Mouse (Mus musculus): ENCODE results near the gene Slc17a8.
"Not testable (repeated sequence)": the region's sequence is repeated elsewhere in the genome, so short reads cannot be mapped to it uniquely, and the experiment has no call there.

Slc17a8 gene

GRCm38 (mm10) chr10:89621129-89621528, at the start of gene Slc17a8:
Gene Slc17a8 (minus strand): TSS chr10:89621253.
- DNase-seq (ENCODE audit: low spot score), result no peak

DNA sequence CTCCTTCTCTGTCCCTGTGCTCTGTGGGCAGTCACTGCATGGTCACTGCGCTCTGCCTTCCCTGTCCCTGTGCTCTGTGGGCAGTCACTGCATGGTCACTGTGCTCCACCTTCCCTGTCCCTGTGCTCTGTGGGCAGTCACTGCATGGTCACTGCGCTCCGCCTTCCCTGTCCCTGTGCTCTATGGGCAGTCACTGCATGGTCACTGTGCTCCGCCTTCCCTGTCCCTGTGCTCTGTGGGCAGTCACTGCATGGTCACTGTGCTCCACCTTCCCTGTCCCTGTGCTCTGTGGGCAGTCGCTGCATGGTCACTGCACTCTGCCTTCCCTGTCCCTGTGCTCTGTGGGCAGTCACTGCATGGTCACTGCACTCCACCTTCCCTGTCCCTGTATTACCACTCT, 49.3 kb upstream of the Slc17a8 start:
- DNase-seq (ENCODE audit: low spot score), result not testable (repeated sequence)

GRCm38 (mm10) chr10:89667571-89667970, 46.5 kb upstream of the Slc17a8 start:
- DNase-seq (ENCODE audit: low spot score), result no peak

- no peak for DNase-seq (ENCODE audit: low spot score)
These were observed 44.6 kb upstream of the Slc17a8 start for GRCm38 (mm10) chr10:89665679-89666078.

- DNase-seq (ENCODE audit: low spot score), result no peak
These were observed 44.1 kb upstream of the Slc17a8 start for GRCm38 (mm10) chr10:89664977-89665645.

- no peak for DNase-seq (ENCODE audit: low spot score)
These were observed 35.3 kb upstream of the Slc17a8 start for GRCm38 (mm10) chr10:89656366-89656765.

DNA sequence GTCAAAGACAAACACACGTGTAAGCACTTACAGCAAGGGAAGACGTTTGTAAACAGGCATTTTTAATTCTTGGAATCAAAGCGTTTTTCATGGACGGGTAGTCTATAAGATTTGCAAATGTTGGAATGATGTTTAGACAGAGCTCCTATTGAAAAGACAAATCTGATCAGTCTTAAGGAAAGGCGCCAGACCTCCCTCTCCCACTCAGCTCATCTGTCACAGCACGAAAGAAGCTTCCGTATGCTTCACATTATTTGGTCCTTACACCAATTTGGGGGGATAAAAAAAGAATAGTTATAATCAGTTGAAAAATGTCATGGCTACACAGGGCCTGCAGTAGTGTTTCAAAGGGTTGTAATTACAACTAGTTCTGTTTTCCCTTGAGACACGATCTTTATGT, 31.9 kb upstream of the Slc17a8 start:
- DNase-seq (ENCODE audit: low spot score), result no peak

GRCm38 (mm10) chr10:89651691-89652090, 30.6 kb upstream of the Slc17a8 start:
- DNase-seq (ENCODE audit: low spot score), result no peak

GRCm38 (mm10) chr10:89646918-89647317, 25.9 kb upstream of the Slc17a8 start:
- no peak for DNase-seq (ENCODE audit: low spot score)

GRCm38 (mm10) chr10:89637001-89637400, 15.9 kb upstream of the Slc17a8 start:
- no peak for DNase-seq (ENCODE audit: low spot score)

GRCm38 (mm10) chr10:89635018-89635417, 14.0 kb upstream of the Slc17a8 start:
- DNase-seq (ENCODE audit: low spot score), result no peak

GRCm38 (mm10) chr10:89633736-89634426, 12.8 kb upstream of the Slc17a8 start:
- DNase-seq (ENCODE audit: low spot score), result no peak

DNA sequence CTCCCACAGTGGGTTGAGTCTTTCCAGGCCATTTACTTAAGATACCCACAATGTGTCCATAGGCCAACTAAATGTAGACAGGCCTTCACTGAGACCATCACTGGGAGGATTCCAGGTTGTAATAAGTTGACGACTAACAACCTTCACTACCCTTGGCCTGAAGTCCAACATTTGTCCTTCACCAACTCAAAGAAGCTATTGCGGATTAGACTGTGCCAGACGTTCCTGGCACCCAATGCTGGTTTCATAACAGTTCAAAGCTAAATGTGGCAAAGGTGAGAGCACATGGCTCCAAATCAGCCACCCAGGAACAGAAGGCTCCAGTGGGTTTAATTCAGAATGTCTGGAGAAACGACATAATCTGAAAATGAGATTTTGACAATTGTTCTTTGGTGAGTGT, 12.1 kb upstream of the Slc17a8 start:
- no peak for DNase-seq (ENCODE audit: low spot score)

- DNase-seq (ENCODE audit: low spot score), result no peak
These were observed 10.8 kb upstream of the Slc17a8 start for GRCm38 (mm10) chr10:89631831-89632230.

- no peak for DNase-seq (ENCODE audit: low spot score)
These were observed 9.5 kb upstream of the Slc17a8 start for GRCm38 (mm10) chr10:89630564-89630963.

DNA sequence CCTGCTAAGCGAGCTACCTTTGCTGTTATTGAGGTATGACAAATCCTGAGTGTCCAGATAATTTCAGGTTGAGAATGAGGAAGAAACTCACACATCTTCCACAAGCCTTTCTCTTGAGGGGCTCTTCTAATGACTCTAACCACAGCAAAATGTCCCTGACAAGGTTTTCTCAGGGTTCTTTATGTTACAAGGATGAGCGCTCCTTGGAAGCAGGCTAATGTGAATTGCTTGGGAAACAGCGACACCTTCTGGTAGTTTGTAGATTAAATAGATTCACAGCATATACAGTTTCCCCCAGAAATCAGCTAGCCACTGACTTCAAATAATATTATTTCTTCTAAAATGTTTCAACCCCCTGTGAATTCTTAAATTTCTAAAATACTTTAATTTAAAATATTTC, 9.0 kb upstream of the Slc17a8 start:
- no peak for DNase-seq (ENCODE audit: low spot score)

- DNase-seq (ENCODE audit: low spot score), result no peak
These were observed 5.7 kb upstream of the Slc17a8 start for GRCm38 (mm10) chr10:89626714-89627113.

- no peak for DNase-seq (ENCODE audit: low spot score)
These were observed 3.1 kb upstream of the Slc17a8 start for GRCm38 (mm10) chr10:89624196-89624595.

DNA sequence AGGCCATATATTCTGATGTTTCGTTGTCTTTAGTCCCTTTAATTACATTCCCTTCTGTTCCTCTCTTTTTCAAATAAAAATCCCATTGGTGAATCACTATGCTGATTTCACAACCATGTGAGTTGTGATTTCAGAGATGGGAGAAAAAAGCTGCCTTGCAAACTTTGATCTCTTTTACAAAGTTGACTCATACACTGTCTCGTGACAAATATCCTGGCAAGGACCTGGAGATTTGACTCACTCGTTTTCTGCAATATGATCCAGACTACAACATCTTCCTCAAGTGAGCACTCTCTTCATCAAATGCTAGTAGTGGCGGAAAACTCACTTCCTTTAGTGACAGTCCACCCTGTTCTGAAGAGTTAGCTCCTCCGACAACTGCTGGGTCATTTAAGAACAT, 21.7 kb downstream of the Slc17a8 start:
- no peak for DNase-seq (ENCODE audit: low spot score)

DNA sequence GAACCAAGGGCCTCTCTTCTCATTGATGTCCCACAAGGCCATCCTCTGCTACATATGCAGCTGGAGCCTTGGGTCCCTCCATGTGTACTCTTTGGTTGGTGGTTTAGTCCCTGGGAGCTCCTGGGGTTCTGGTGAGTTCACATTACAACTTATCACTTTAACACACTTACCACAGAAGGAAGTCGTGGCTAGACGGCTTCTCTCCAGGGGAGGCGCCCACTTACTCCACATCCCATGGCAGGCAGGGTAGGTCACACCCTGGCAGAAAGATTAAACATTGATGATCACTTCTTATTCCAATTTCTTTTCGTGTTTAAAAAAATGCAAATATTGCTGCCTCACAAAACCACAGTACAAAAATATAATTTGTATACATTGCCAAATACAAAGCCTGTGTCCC, 23.8 kb downstream of the Slc17a8 start:
- no peak for DNase-seq (ENCODE audit: low spot score)

- DNase-seq (ENCODE audit: low spot score), result no peak
These were observed 25.1 kb downstream of the Slc17a8 start for GRCm38 (mm10) chr10:89595935-89596334.

GRCm38 (mm10) chr10:89595514-89595913, 25.5 kb downstream of the Slc17a8 start:
- no peak for DNase-seq (ENCODE audit: low spot score)

- no peak for DNase-seq (ENCODE audit: low spot score)
These were observed 26.7 kb downstream of the Slc17a8 start for GRCm38 (mm10) chr10:89594309-89594708.

DNA sequence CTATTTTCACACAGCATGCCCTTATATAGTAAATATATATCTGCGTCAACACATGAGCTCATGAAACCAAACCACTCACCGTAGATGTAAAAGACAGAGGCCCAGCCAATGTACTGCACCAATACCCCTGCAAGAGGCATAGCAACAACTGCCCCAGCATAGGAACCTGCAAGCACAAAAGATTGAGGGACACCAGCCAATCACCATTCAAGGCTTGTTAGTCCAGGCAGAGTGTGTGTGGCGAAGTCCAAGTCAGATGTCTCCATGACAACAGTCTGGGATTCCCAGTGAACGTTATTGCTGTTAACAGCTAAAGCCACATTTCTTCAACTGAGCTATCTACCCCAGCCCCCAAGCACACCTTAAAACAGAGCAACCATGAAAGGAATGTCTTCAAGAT, 28.3 kb downstream of the Slc17a8 start:
- no peak for DNase-seq (ENCODE audit: low spot score)
